Mouse (Mus musculus): Measurements from ENCODE around the gene Slamf9.

- no peak for TF ChIP-seq CTCF (IDR thresholded peaks at IDR 0.05)
- TF ChIP-seq EP300 (IDR thresholded peaks at IDR 0.05), result no peak
These were observed 47.4 kb downstream of the Slamf9 start for GRCm38 (mm10) chr1:172522524-172522923.

All from lung, postnatal 0 days (tissue).